Mouse (Mus musculus) neural tube, embryonic 11.5 days (tissue): Measurements from ENCODE around the gene Nckap5. TPM values are rescaled to one million over a fixed set of nuclear protein-coding genes. Genes with fewer than 3 reads are reported as not detected.

Experiments
- ATAC-seq: fragments of 200-750 bp; cut with Nextera tagmentation; 2 replicates; pipeline ENCODE4 v1.8.0; 2017; ENCODE audit warnings: moderate number of reproducible peaks, mild to moderate bottlenecking, moderate TSS enrichment, moderate library complexity; ENCODE audit not compliant: insufficient read depth, low FRiP score, low TSS enrichment
- DNase-seq: peaks from one replicate; pipeline ENCODE4 v3.0.0-alpha.2; 2015; ENCODE audit warnings: low spot score
- H3K27ac ChIP-seq: fragments of 300-500 bp; sonication (generic); 2 replicates; pipeline ENCODE4 v1.5.1; 2014; ENCODE audit warnings: low read depth, mild to moderate bottlenecking, low read length
- H3K27me3 ChIP-seq: fragments of 300-500 bp; sonication (generic); 2 replicates; pipeline ENCODE4 v1.6.1; 2014; ENCODE audit warnings: mild to moderate bottlenecking, low read length, mixed read lengths; ENCODE audit not compliant: control insufficient read depth, insufficient read depth
- H3K36me3 ChIP-seq: fragments of 300-500 bp; sonication (generic); 2 replicates; pipeline ENCODE4 v1.6.1; 2014; ENCODE audit warnings: mild to moderate bottlenecking, low read length, moderate library complexity, mixed read lengths; ENCODE audit not compliant: control insufficient read depth, insufficient read depth
- H3K4me1 ChIP-seq: fragments of 300-500 bp; sonication (generic); 2 replicates; pipeline ENCODE4 v1.6.1; 2014; ENCODE audit warnings: low read length, mixed read lengths; ENCODE audit not compliant: control insufficient read depth, insufficient read depth
- H3K4me2 ChIP-seq: fragments of 300-500 bp; sonication (generic); 2 replicates; pipeline ENCODE4 v1.6.1; 2014; ENCODE audit warnings: low read depth, mild to moderate bottlenecking, moderate library complexity
- H3K4me3 ChIP-seq: fragments of 300-500 bp; sonication (generic); 2 replicates; pipeline ENCODE4 v1.5.1; 2014; ENCODE audit warnings: low read depth, low read length
- H3K9ac ChIP-seq: fragments of 300-500 bp; sonication (generic); 2 replicates; pipeline ENCODE4 v1.6.1; 2014; ENCODE audit warnings: mild to moderate bottlenecking, low read length
- H3K9me3 ChIP-seq: fragments of 300-500 bp; sonication (generic); 2 replicates; pipeline ENCODE4 v1.6.1; 2016; ENCODE audit warnings: low read length; ENCODE audit not compliant: control insufficient read depth
- WGBS: fragments of 180-500 bp; shearing (Covaris S2); extraction: QIAGEN DNeasy Blood & Tissue Kit; methylation state at CpG from one replicate; pipeline ENCODE4 v1.1.7; 2014; 5-methylcytosine and 5-hydroxymethylcytosine counted together
- polyA plus RNA-seq: library from polyadenylated mRNA; unstranded; fragments of >200 nt; fragmentation: Nextera tagmentation; extraction: Ambion mirVana; gene quantifications from 2 replicates; pipeline ENCODE4 v1.2.1, GENCODE M21; 2014

Gene Nckap5
- polyA plus RNA-seq, 1 experiment from 2014 or later, result 20.6 TPM

DNA sequence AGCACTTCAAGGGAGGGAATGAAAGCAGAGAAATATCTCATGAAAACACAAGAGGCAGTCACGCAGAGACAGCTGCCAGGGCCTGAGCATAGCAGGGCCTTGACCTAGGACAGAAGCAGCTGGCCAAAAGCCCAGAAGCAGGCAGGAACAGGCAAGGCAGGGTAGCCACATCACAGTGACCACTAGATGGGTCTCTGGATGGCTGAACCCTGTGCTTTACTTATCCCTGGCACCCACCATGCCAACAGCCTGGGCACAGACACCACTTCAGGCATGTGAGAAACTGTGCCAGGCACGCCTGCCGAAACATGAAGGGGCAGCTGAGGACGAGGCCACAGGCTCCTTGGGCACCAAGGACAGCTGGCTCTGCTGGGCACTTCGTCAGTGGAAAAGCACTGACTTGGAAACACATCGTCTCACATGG is 345.9 kb downstream of the Nckap5 start:
- H3K36me3 ChIP-seq, result no peaks in the 10 kb centered on the region
- 87% methylated on average over 6 of the region's 6 CpGs for WGBS
- H3K4me3 ChIP-seq, result no peak overlapping the region
- no peaks in the 10 kb centered on the region for H3K27me3 ChIP-seq
- H3K4me2 ChIP-seq, result no peak overlapping the region
- no peaks in the 10 kb centered on the region for H3K4me1 ChIP-seq
- DNase-seq, result no peak
- no peak overlapping the region for H3K27ac ChIP-seq
- no peak overlapping the region for H3K9ac ChIP-seq
- no peaks in the 10 kb centered on the region for H3K9me3 ChIP-seq
- ATAC-seq, result no peak

- ATAC-seq, result no peak
- 88% methylated on average over 3 of the region's 3 CpGs for WGBS
- H3K27me3 ChIP-seq, result no peaks in the 10 kb centered on the region
Observed at GRCm38 (mm10) chr1:126483665-126484064, 346.9 kb downstream of the Nckap5 start.

DNA sequence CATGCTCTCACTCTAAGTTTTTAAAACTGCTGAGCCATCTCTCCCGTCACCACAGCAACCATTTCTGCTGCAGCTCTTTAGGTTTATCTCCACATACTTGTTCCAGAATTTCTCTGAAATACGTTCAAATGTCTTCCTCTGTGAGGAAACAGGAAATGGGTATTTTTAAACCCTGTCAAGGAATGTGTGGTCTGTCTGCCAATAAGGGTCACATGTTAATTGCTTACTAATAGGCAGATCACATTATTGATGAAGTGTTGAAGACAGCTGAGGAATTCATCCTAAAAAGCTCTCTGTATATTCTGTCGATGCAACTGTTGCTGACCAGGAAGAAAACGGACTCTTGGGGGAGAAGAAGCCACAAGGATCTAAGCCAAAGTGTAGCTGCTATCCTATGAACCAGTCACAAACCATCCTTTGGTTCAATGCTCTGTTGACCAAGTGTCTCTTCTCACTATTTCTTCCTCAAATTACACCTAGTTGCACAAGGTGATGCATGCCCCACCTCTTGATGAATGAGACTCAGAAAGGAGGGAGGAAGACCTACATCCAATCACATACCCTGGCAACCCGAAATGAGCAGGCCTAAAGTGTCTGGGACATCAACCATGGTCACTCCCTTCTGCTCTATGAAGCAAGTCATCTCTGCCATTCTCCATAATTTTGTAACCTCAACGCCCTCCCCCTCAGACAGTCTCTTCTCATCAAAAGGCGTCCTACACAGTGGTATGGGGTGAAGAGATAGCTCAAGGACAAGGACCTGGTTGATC is 349.0 kb downstream of the Nckap5 start:
- Histone ChIP-seq H3K4me3 (no peak overlapping the region), H3K36me3 (no peaks in the 10 kb centered on the region), H3K4me2 (no peak overlapping the region), H3K9me3 (no peaks in the 10 kb centered on the region), H3K27me3 (no peaks in the 10 kb centered on the region), H3K4me1 (no peaks in the 10 kb centered on the region), H3K9ac (no peak overlapping the region), H3K27ac (no peak overlapping the region)
- DNase-seq (no peak), ATAC-seq (no peak)
- WGBS, result 87% methylated on average over 7 of the region's 7 CpGs

More at GRCm38 (mm10) chr1:126483665-126484064, 346.9 kb downstream of the Nckap5 start:
- Histone ChIP-seq H3K4me2 (no peak overlapping the region), H3K9ac (no peak overlapping the region), H3K4me3 (no peak overlapping the region), H3K36me3 (no peaks in the 10 kb centered on the region), H3K4me1 (no peaks in the 10 kb centered on the region), H3K9me3 (no peaks in the 10 kb centered on the region), H3K27ac (no peak overlapping the region)
- no peak for DNase-seq

DNA sequence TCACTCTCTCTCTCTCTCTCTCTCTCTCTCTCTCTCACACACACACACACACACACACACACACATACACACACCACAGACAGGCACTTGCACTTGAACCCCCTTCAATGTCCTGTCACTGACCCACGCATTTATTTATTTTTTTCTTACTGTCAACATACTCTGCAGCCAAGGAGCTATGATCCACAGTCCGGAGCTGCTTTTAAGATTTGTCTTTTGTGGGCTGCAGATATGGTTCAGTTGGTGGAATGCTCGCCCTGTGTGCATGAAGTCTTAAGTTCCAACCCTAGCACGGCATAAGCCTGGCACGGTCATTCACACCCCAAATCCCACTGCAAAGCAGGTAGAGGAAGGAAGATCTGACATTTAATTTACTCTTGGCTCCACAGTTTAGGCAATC is 357.6 kb downstream of the Nckap5 start:
- DNase-seq (no peak), ATAC-seq (no peak)
- Histone ChIP-seq H3K4me2 (no peak overlapping the region), H3K4me1 (no peaks in the 10 kb centered on the region), H3K36me3 (no peaks in the 10 kb centered on the region), H3K27me3 (no peaks in the 10 kb centered on the region), H3K4me3 (no peak overlapping the region), H3K27ac (no peak overlapping the region), H3K9ac (no peak overlapping the region), H3K9me3 (no peaks in the 10 kb centered on the region)
- 73% methylated on average over 5 of the region's 5 CpGs for WGBS

GRCm38 (mm10) chr1:126471419-126471818 is 359.2 kb downstream of the Nckap5 start:
- Histone ChIP-seq H3K9me3 (no peaks in the 10 kb centered on the region), H3K36me3 (no peaks in the 10 kb centered on the region), H3K4me3 (no peak overlapping the region), H3K4me2 (no peak overlapping the region), H3K4me1 (no peaks in the 10 kb centered on the region), H3K27me3 (no peaks in the 10 kb centered on the region), H3K9ac (no peak overlapping the region), H3K27ac (no peak overlapping the region)
- ATAC-seq (no peak), DNase-seq (no peak)
- WGBS, result 59% methylated on average over 2 of the region's 2 CpGs

DNA sequence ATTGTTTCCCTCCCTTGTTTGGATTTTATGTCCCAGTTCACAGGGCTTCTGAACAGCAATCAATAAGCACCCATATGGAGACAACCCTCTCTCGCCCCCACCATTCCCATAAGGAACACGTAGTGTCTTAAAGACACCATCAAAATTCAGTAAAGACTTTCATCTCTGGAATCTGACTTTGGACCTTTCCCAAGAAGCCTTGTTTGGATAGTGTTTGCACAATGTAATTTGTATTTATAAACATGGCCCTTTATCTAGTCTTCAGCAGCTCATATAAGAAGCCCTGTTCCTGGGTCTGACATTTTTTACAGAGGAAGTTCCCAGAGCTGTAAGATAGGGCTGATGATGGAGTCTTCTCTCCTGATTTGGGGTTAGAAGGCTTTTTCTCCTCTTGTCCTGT is 359.7 kb downstream of the Nckap5 start:
- Histone ChIP-seq H3K27ac (no peak overlapping the region), H3K4me1 (no peaks in the 10 kb centered on the region), H3K36me3 (no peaks in the 10 kb centered on the region), H3K9ac (no peak overlapping the region), H3K9me3 (no peaks in the 10 kb centered on the region), H3K27me3 (no peaks in the 10 kb centered on the region), H3K4me2 (no peak overlapping the region), H3K4me3 (no peak overlapping the region)
- ATAC-seq (no peak), DNase-seq (no peak)
- WGBS, result 68% methylated on average over 2 of the region's 2 CpGs

DNA sequence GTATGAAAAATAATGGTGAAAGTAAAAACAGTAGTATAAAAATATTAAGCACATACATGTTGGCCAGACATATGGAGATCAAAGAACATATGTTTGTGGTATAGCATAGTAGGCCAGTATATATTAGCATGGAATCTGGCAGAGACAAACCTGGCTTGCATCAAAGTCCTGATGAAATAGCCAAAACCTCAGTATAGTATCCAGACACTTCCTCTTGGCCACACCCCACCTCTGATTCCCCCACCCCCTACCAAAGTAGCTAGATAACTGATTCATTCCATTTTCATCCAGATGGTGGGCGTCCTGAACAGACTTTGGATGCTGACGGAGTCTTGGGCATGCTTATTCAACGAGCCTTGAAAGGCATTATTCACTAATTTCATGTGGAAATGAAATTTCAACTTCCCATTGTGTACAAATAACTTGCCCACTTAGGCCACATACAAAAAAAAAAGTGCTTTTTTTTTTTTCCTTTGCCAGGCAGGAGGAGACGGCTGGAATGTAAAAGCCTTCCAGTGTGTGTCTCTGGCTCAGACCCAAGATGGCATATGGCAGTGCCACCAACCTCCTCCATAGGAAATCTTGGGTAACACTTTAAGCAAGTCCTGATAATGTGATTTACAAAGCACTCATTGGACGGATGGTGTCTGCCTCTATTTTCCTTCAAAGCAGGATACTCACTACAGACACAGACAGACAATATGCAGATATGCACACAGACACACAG is 360.6 kb downstream of the Nckap5 start:
- H3K27me3 ChIP-seq, result no peaks in the 10 kb centered on the region
- no peak overlapping the region for H3K4me3 ChIP-seq
- WGBS, result 74% methylated on average over 5 of the region's 5 CpGs
- H3K4me2 ChIP-seq, result no peak overlapping the region
- no peak overlapping the region for H3K9ac ChIP-seq
- no peaks in the 10 kb centered on the region for H3K36me3 ChIP-seq
- no peak overlapping the region for H3K27ac ChIP-seq
- no peaks in the 10 kb centered on the region for H3K4me1 ChIP-seq
- DNase-seq, result no peak
- ATAC-seq, result no peak
- H3K9me3 ChIP-seq, result no peaks in the 10 kb centered on the region

- no peak overlapping the region for H3K9ac ChIP-seq
- H3K4me2 ChIP-seq, result no peak overlapping the region
- H3K36me3 ChIP-seq, result no peaks in the 10 kb centered on the region
- ATAC-seq (no peak), DNase-seq (no peak)
- H3K9me3 ChIP-seq, result no peaks in the 10 kb centered on the region
- no peaks in the 10 kb centered on the region for H3K4me1 ChIP-seq
- no peak overlapping the region for H3K4me3 ChIP-seq
- no peaks in the 10 kb centered on the region for H3K27me3 ChIP-seq
- no peak overlapping the region for H3K27ac ChIP-seq
- WGBS, result 57% methylated on average over 11 of the region's 11 CpGs
Observed at GRCm38 (mm10) chr1:126461527-126462354, 368.9 kb downstream of the Nckap5 start.
